Mouse (Mus musculus) olfactory bulb, adult 2 months (tissue): ENCODE measurements around the gene Tigd4.

Experiments
- CTCF ChIP-seq: fragments of 200-500 bp; IDR thresholded peaks from 2 replicates; pipeline ENCODE4 v1.5.1; 2012; ENCODE audit warnings: low read depth, mild to moderate bottlenecking, low read length, moderate library complexity; ENCODE audit not compliant: insufficient read depth
- POLR2A ChIP-seq: fragments of 200-500 bp; IDR thresholded peaks from 2 replicates; pipeline ENCODE4 v1.6.1; 2012; ENCODE audit warnings: mild to moderate bottlenecking, low read depth, low read length, moderate library complexity; ENCODE audit not compliant: insufficient read depth

- no peak for TF ChIP-seq CTCF
- no peak for TF ChIP-seq POLR2A
Observed at GRCm38 (mm10) chr3:84602759-84603158, 9.4 kb downstream of the Tigd4 start.
